Mouse (Mus musculus) heart, embryonic 15.5 days (tissue): ENCODE results near the gene 2200002D01Rik. TPM values are rescaled to one million over a fixed set of nuclear protein-coding genes. Genes with fewer than 3 reads are reported as not detected.
"Not testable (repeated sequence)": the region's sequence is repeated elsewhere in the genome, so short reads cannot be mapped to it uniquely, and the experiment has no call there.

Experiments
- ATAC-seq: fragments of 200-750 bp; cut with Nextera tagmentation; replicated peaks from 2 replicates; pipeline ENCODE4 v1.8.0; 2017; ENCODE audit warnings: low read depth, moderate TSS enrichment; ENCODE audit not compliant: insufficient number of reproducible peaks, insufficient read depth, low FRiP score
- H3K27ac ChIP-seq: fragments of 300-500 bp; sonication (generic); 2 replicates; pipeline ENCODE4 v1.5.1; 2015; ENCODE audit warnings: mild to moderate bottlenecking, inconsistent platforms
- H3K27me3 ChIP-seq: fragments of 300-500 bp; sonication (generic); 2 replicates; pipeline ENCODE4 v1.6.1; 2015; ENCODE audit warnings: inconsistent platforms
- H3K36me3 ChIP-seq: fragments of 300-500 bp; sonication (generic); 2 replicates; pipeline ENCODE4 v1.6.1; 2015; ENCODE audit warnings: mild to moderate bottlenecking, inconsistent platforms
- H3K4me1 ChIP-seq: fragments of 300-500 bp; sonication (generic); replicated peaks from 2 replicates; pipeline ENCODE4 v1.6.1; 2015; ENCODE audit warnings: inconsistent platforms
- H3K4me2 ChIP-seq: fragments of 300-500 bp; sonication (generic); 2 replicates; pipeline ENCODE4 v1.6.1; 2015; ENCODE audit warnings: inconsistent platforms, mild to moderate bottlenecking, moderate library complexity
- H3K4me3 ChIP-seq: fragments of 300-500 bp; sonication (generic); 2 replicates; pipeline ENCODE4 v1.5.1; 2015; ENCODE audit warnings: mild to moderate bottlenecking, inconsistent platforms
- H3K9ac ChIP-seq: fragments of 300-500 bp; sonication (generic); 2 replicates; pipeline ENCODE4 v1.6.1; 2015; ENCODE audit warnings: mild to moderate bottlenecking, inconsistent platforms
- H3K9me3 ChIP-seq: fragments of 300-500 bp; sonication (generic); replicated peaks from 2 replicates; pipeline ENCODE4 v1.6.1; 2016; ENCODE audit warnings: inconsistent platforms
- WGBS: fragments of 180-500 bp; shearing (Covaris S2); methylation state at CpG from one replicate; pipeline ENCODE4 v1.1.7; 2015; ENCODE audit warnings: mixed read lengths; 5-methylcytosine and 5-hydroxymethylcytosine counted together
- polyA plus RNA-seq: library from polyadenylated mRNA; unstranded; fragments of >200 nt; fragmentation: Nextera tagmentation; extraction: Ambion mirVana; gene quantifications from 2 replicates; pipeline ENCODE4 v1.2.1, GENCODE M21; 2015

Gene 2200002D01Rik
- polyA plus RNA-seq, 1 experiment from 2014 or later: 7.1 TPM

- ATAC-seq, H3K4me1 ChIP-seq, H3K27ac ChIP-seq, H3K36me3 ChIP-seq, H3K9ac ChIP-seq, H3K9me3 ChIP-seq: not testable (repeated sequence)
- Histone ChIP-seq H3K4me2 (peak overlapping the region; percentile 62; the same call in 1 of the 2 replicates), H3K4me3 (peak overlapping the region; percentile 49; the same call in 1 of the 2 replicates), H3K27me3 (peaks cover 13% of the 10 kb centered on the region)
- WGBS: 22% methylated on average over 40 of the region's 40 CpGs
Observed at GRCm38 (mm10) chr7:29212775-29213560, 35.3 kb downstream of the 2200002D01Rik start.

GRCm38 (mm10) chr7:29212199-29212765 is 36.0 kb downstream of the 2200002D01Rik start:
- H3K4me2 ChIP-seq: peak overlapping the region; percentile 62
- no peaks in the 10 kb centered on the region; the same call in 1 of the 2 replicates for H3K36me3 ChIP-seq
- peaks cover 7% of the 10 kb centered on the region; the same call in 1 of the 2 replicates for H3K4me1 ChIP-seq
- H3K9ac ChIP-seq: no peak overlapping the region
- no peak for ATAC-seq
- H3K9me3 ChIP-seq: peaks cover 2% of the 10 kb centered on the region; the same call in 1 of the 2 replicates
- peak overlapping the region; percentile 49 for H3K4me3 ChIP-seq
- peaks cover 13% of the 10 kb centered on the region for H3K27me3 ChIP-seq
- no peak overlapping the region for H3K27ac ChIP-seq
- WGBS: 17% methylated on average over 26 of the region's 26 CpGs

- ATAC-seq: peak; percentile 77
- H3K36me3 ChIP-seq: no peaks in the 10 kb centered on the region; the same call in 1 of the 2 replicates
- peak overlapping the region; percentile 49 for H3K4me3 ChIP-seq
- H3K27me3 ChIP-seq: peaks cover 13% of the 10 kb centered on the region
- WGBS: 5% methylated on average over 34 of the region's 34 CpGs
- H3K4me1 ChIP-seq: peaks cover 7% of the 10 kb centered on the region; the same call in 1 of the 2 replicates
- H3K9me3 ChIP-seq: peaks cover under 1% of the 10 kb centered on the region; the same call in 1 of the 2 replicates
- peak overlapping the region; percentile 58 for H3K27ac ChIP-seq
- peak overlapping the region; percentile 62 for H3K4me2 ChIP-seq
- no peak overlapping the region for H3K9ac ChIP-seq
Observed at GRCm38 (mm10) chr7:29211415-29212198, 36.7 kb downstream of the 2200002D01Rik start.

- ATAC-seq: peak; percentile 19; the same call in 1 of the 2 replicates
- Histone ChIP-seq H3K27ac (peak overlapping the region; percentile 58), H3K4me3 (peak overlapping the region; percentile 49), H3K4me2 (peak overlapping the region; percentile 62), H3K27me3 (peaks cover 13% of the 10 kb centered on the region)
- H3K9me3 ChIP-seq, H3K9ac ChIP-seq, H3K4me1 ChIP-seq, H3K36me3 ChIP-seq: not testable (repeated sequence)
- WGBS: 27% methylated on average over 15 of the region's 15 CpGs
Observed at GRCm38 (mm10) chr7:29211013-29211412, 37.3 kb downstream of the 2200002D01Rik start.

- 64% methylated on average over 6 of the region's 6 CpGs for WGBS
- H3K36me3 ChIP-seq: no peaks in the 10 kb centered on the region
- H3K27me3 ChIP-seq: peaks cover 2% of the 10 kb centered on the region; the same call in 1 of the 2 replicates
- no peak for ATAC-seq
- H3K9me3 ChIP-seq: no peaks in the 10 kb centered on the region
- no peak overlapping the region for H3K27ac ChIP-seq
- no peak overlapping the region for H3K4me3 ChIP-seq
- no peak overlapping the region for H3K9ac ChIP-seq
- no peaks in the 10 kb centered on the region for H3K4me1 ChIP-seq
- no peak overlapping the region for H3K4me2 ChIP-seq
Observed at GRCm38 (mm10) chr7:29202577-29202976, 45.7 kb downstream of the 2200002D01Rik start.

Other genes starting within 250 kb of the 2200002D01Rik start
- gene Ryr1, start 123.3 kb downstream of the 2200002D01Rik start, polyA plus RNA-seq: 0.09 and 0.15 TPM in 2 replicates
- gene Rasgrp4, start 113.6 kb downstream of the 2200002D01Rik start, polyA plus RNA-seq: 0.39 and 0.90 TPM in 2 replicates
- 15.6 and 19.9 TPM in 2 replicates for gene Fam98c, start 92.2 kb downstream of the 2200002D01Rik start, polyA plus RNA-seq
- 0.28 and 0.53 TPM in 2 replicates for gene Ggn, start 78.3 kb downstream of the 2200002D01Rik start, polyA plus RNA-seq
- gene Spred3, start 78.1 kb downstream of the 2200002D01Rik start, polyA plus RNA-seq: 1.2 and 1.5 TPM in 2 replicates
- 204 and 207 TPM in 2 replicates for gene Psmd8, start 67.8 kb downstream of the 2200002D01Rik start, polyA plus RNA-seq
- 0.25 and 0.84 TPM in 2 replicates for gene Catsperg1, start 34.4 kb downstream of the 2200002D01Rik start, polyA plus RNA-seq
- 1.4 and 2.0 TPM in 2 replicates for gene Kcnk6, start 16.0 kb downstream of the 2200002D01Rik start, polyA plus RNA-seq
- 98.2 and 107 TPM in 2 replicates for gene Yif1b, start 10.1 kb downstream of the 2200002D01Rik start, polyA plus RNA-seq
- 77.9 and 125 TPM in 2 replicates for gene Spint2, start 33.4 kb upstream of the 2200002D01Rik start, polyA plus RNA-seq
- gene Ppp1r14a, start 40.8 kb upstream of the 2200002D01Rik start, polyA plus RNA-seq: 17.0 and 20.8 TPM in 2 replicates
- 2.6 and 3.9 TPM in 2 replicates for gene Dpf1, start 55.5 kb upstream of the 2200002D01Rik start, polyA plus RNA-seq